Mouse (Mus musculus) cerebellum, postnatal 14 days (tissue): ENCODE results near the gene Cd27.
"Not testable (repeated sequence)": the region's sequence is repeated elsewhere in the genome, so short reads cannot be mapped to it uniquely, and the experiment has no call there.

Experiments
- DNase-seq, 2 experiments: peaks; one replicate each; pipeline ENCODE4 v3.0.0; 2021; ENCODE audit warnings: mixed read lengths in 2 of 2

Gene Cd27

DNA sequence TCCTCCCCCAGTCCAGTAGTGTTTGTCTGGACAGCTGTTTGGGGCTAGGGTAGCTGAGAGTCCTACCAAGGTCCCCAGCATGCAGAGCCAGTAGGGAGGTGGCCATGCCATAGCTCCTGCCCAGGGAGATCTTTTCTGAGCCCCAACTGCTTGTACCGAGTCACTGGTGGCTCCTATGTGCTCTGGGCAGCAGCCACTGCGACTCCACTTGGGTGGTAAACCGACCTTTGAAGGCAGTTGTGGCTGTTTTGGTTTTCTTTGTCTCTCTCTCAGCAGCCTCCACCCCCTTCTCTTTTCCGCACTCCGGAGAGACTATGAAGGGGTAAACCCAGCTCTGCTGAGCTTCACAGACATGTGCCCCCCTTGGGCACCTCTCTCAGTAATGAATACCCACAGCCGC lies at the start of gene Cd27:
Gene Cd27, minus strand, starts transcription at position 229 of the 400 bp plus-strand sequence.
- no peak for DNase-seq

- no peak for DNase-seq
Measured at GRCm38 (mm10) chr6:125285890-125286289, 49.1 kb upstream of the Cd27 start, which contains the start of gene Tuba3a. Tuba3a (minus strand) TSS chr6:125286042.

DNA sequence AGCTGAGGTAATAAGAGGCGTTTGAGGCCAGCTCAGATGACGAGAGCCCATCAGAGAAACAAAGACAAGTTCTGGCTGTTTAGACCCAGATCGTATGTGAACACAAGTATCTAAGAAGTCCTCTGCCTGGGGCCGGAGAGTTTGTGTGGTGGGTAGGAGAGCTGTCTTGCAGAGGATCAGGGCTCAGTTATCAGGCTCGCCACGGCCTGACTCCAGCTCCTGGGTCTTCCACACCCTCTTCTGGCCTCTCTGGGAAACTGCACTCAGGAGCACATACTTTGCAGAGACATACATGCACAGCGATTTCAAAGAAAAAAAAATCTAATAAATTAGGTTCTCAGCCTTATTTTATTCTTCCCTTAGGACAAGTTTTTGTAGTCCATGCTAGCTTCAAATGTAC lies 47.9 kb upstream of the Cd27 start:
- DNase-seq, result no peak

- DNase-seq, result no peak
Measured at GRCm38 (mm10) chr6:125284250-125284649, 47.4 kb upstream of the Cd27 start.

GRCm38 (mm10) chr6:125282721-125283120 lies 45.9 kb upstream of the Cd27 start:
- DNase-seq, result peak; percentile 74 to 79

DNA sequence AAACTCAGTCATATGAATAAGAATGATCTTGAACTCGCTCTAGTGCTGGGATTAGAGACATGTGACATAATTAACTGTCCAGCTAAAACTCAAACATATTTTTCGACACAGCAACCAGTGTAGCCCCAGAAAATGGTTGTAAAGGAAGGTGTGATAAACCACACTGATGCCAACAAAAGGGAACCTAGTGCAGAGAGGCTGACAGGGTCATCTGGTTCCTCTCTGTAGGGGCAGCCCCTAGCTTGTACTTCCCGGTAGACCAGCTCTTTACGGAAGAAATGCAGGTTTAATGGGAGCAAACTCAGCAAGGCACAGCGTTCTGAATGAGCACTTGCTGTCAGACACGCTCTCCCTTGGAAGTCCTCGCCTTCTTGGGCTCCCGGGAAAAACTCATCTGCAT lies 42.9 kb upstream of the Cd27 start:
- DNase-seq, result no peak

GRCm38 (mm10) chr6:125274841-125275563 lies 38.2 kb upstream of the Cd27 start:
- peak; percentile 37 to 52 for DNase-seq

GRCm38 (mm10) chr6:125272228-125272785 lies 35.5 kb upstream of the Cd27 start:
- DNase-seq, result no peak

- peak; percentile 95 to 97 for DNase-seq
Measured at GRCm38 (mm10) chr6:125271455-125272227, 34.8 kb upstream of the Cd27 start.

DNA sequence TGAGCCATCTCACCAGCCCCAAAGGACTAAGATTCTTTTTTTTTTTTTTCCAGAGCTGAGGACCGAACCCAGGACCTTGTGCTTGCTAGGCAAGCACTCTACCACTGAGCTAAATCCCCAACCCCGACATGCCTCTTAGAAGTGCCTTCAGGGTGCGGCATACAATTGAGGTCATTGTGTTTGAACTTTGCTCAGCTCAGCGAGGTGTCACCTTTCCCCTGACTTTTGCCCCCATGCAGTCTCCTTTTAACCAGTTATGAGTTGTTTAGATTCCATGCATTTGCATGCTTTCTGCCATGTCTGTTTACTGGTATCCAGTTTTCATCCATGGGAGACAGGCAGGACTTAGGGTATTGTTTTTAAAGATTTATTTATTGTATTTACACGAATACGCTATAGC lies 32.0 kb upstream of the Cd27 start:
- DNase-seq, result no peak

- no peak for DNase-seq
Measured at GRCm38 (mm10) chr6:125267469-125267868, 30.7 kb upstream of the Cd27 start.

- DNase-seq, result not testable (repeated sequence)
Measured at GRCm38 (mm10) chr6:125266600-125266999, 29.8 kb upstream of the Cd27 start.

DNA sequence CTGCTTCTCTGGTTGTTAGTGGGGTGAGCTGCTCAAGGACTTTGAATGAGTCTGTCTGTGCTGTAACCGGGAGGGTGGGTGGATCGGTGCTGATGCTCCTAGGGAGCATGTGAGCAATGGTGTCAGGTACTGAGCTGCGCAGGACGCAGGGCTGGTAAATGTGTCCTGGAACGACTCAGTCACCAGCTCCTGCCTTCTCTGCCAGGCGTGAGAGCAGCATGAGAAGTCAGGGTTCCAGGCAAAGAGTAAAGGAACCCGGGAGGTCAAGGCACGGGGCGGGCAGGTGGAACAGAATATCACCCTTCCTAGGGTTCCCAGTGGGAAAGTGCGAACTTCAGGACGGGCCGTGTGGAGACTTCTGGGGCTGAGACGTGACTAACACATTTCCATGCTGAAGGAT lies 29.3 kb upstream of the Cd27 start:
- no peak for DNase-seq

GRCm38 (mm10) chr6:125265239-125265638 lies 28.4 kb upstream of the Cd27 start:
- DNase-seq, result no peak

DNA sequence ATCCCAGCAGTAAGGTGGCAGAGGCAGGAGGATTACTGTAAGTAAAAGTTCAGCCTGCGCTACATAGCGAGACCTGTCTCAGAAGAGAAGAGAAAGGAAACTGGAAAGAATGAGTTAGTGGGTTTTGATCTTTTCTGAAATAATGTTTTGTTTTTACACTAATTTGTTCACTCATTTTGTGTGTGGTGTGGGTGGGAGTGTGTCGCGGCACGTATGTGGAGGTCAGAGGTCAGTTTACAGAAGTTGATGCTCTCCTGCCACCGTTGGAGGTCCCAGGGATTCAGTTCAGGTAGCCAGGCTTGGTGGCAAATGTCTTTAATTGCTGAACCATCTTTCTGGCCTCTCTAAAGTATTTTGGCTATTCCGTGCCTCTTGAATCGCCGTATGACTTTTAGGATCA lies 27.4 kb upstream of the Cd27 start:
- DNase-seq, result no peak

GRCm38 (mm10) chr6:125260006-125260555 lies 23.3 kb upstream of the Cd27 start:
- no peak for DNase-seq

- peak; percentile 68 to 71 for DNase-seq
Measured at GRCm38 (mm10) chr6:125256222-125256966, 19.6 kb upstream of the Cd27 start.

DNA sequence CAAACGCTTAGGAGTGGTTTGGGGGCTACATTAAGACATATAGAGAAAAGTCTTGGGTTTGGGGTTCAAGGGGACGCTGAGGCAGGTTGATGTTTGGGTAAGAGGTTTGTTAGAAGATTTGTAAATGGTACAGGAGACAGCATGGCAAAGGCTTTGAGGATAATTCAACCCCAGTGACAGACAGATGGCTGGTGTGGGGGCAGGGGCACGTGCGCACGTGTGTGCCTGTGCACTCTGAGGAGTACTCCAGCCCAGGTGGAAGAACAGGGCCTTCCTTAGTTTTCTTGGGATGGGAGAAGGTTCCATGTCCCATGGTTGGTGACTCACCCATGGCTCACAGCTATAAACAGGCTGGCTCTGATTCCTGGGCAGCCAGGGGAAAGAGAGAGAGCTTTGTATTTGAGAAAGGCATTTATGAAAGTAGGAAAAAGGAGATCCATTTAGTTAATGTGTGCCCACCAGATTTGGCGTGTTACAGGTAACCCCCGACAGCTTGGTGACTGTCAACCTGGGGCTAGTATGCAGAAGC lies 18.8 kb upstream of the Cd27 start:
- peak in 1 of 2 experiments; percentile 25 for DNase-seq

DNA sequence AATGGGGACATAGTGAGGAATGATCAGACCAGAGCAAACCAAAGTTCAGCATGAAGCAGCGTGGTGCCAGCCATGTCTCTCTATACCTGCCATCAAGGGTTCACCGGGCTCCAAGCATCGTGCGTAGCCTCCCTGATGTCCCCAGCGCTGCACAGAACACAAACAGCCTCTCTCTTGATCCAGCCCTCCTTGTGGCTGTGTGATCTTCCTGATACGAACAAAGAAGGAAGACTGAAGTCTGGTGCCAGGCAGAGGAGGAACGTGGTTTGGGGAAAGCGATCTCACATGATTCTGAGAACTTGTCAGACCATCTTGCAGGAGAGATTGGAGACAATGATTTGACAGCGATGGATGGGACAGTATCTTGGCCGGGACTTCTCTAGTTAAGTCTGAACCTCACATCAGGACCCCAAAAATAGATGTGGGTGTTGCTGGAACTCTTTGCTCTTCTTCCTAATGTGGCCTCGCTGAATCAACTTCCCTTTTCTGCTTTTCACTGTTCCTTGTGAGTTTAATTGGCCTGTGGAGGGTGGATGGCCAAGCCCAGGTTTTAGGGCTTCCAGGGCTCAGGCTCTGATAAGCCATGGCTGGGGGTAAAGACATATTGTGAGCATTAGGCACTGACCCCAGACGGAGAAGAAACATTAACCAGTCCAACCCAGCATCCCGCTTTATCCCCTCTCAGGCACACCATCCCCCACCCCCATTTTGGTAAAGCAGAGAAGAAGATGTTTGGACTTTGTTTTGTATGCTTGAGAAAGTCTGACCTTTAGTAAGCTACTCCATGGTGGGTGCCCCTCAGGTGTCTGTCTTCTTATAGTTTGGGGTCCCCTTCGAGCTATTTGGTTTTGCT lies 17.3 kb upstream of the Cd27 start:
- DNase-seq, result no peak

GRCm38 (mm10) chr6:125252711-125253110 lies 15.9 kb upstream of the Cd27 start:
- no peak for DNase-seq

DNA sequence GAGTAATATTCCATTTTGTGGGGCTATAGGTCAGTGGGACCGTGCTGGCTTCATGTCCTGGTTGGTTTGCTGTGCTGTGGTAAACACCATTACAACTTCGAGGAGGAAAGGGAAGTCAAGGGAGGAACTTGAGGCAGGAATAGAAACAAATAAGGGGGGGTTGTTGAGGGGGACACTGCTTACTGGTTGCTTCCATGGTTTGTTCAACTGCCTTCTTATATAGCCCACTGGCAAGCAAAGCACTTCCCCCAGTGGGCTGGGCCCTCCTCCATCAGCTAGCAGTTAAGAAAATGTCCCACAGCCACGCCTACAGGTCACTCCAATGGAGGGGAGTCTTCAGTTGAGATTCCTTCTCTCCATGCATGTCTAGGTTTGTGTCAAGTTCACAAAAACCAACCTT lies 15.5 kb upstream of the Cd27 start:
- no peak for DNase-seq

- no peak for DNase-seq
Measured at GRCm38 (mm10) chr6:125244551-125244950, 7.7 kb upstream of the Cd27 start.
